Mouse (Mus musculus) forebrain, postnatal 0 days (tissue): ENCODE measurements around the gene Pus7. TPM values are rescaled to one million over a fixed set of nuclear protein-coding genes. Genes with fewer than 3 reads are reported as not detected.
"Not testable (repeated sequence)": the region's sequence is repeated elsewhere in the genome, so short reads cannot be mapped to it uniquely, and the experiment has no call there.

ENCODE experiments used
- ATAC-seq: fragments of 200-750 bp; cut with Nextera tagmentation; 2 replicates; pipeline ENCODE4 v1.8.0; 2017; ENCODE audit warnings: mild to moderate bottlenecking, moderate library complexity
- DNase-seq: peaks from one replicate; pipeline ENCODE4 v3.0.0-alpha.2; 2015
- H3K27ac ChIP-seq: fragments of 300-500 bp; sonication (generic); 2 replicates; pipeline ENCODE4 v1.5.1; 2014; ENCODE audit warnings: low read depth, mild to moderate bottlenecking, antibody characterized with exemption, low read length, moderate library complexity, mixed read lengths
- H3K27me3 ChIP-seq: fragments of 300-500 bp; sonication (generic); 2 replicates; pipeline ENCODE4 v1.6.1; 2014; ENCODE audit warnings: mild to moderate bottlenecking, low read length, mixed read lengths; ENCODE audit not compliant: insufficient read depth
- H3K36me3 ChIP-seq: fragments of 300-500 bp; sonication (generic); 2 replicates; pipeline ENCODE4 v1.6.1; 2014; ENCODE audit warnings: mild to moderate bottlenecking, moderate library complexity; ENCODE audit not compliant: insufficient read depth
- H3K4me1 ChIP-seq: fragments of 300-500 bp; sonication (generic); 2 replicates; pipeline ENCODE4 v1.6.1; 2014; ENCODE audit warnings: antibody characterized with exemption; ENCODE audit not compliant: insufficient read depth
- H3K4me2 ChIP-seq: fragments of 300-500 bp; sonication (generic); 2 replicates; pipeline ENCODE4 v1.6.1; 2014; ENCODE audit warnings: low read depth, mild to moderate bottlenecking, moderate library complexity
- H3K4me3 ChIP-seq: fragments of 300-500 bp; sonication (generic); 2 replicates; pipeline ENCODE4 v1.5.1; 2014; ENCODE audit warnings: low read depth, low read length, mixed read lengths
- H3K9ac ChIP-seq: fragments of 300-500 bp; sonication (generic); 2 replicates; pipeline ENCODE4 v1.6.1; 2014; ENCODE audit warnings: mild to moderate bottlenecking
- H3K9me3 ChIP-seq: fragments of 300-500 bp; sonication (generic); 2 replicates; pipeline ENCODE4 v1.6.1; 2016; ENCODE audit warnings: low read length
- CTCF ChIP-seq: sonication (generic); IDR thresholded peaks from 2 replicates; pipeline ENCODE4 v1.5.1; 2016; ENCODE audit warnings: antibody characterized with exemption, control low read depth, low read depth
- whole genome bisulfite sequencing: fragments of 180-500 bp; shearing (Covaris S2); extraction: QIAGEN DNeasy Blood & Tissue Kit; methylation state at CpG from one replicate; pipeline ENCODE4 v1.1.7; 2014; 5-methylcytosine and 5-hydroxymethylcytosine counted together
- polyA plus RNA-seq: library from polyadenylated mRNA; unstranded; fragments of >200 nt; fragmentation: Nextera tagmentation; extraction: Ambion mirVana; gene quantifications from 2 replicates; pipeline ENCODE4 v1.2.1, GENCODE M21; 2015
- total RNA-seq: library from RNA; depleted of rRNA; stranded (reverse); fragments of >200 nt; gene quantifications from 2 replicates; pipeline ENCODE4 v1.2.3, GENCODE M21; 2014

Pus7 gene
- total and polyA plus RNA-seq, 2 experiments from 2014 or later: 15.5 to 18.9 TPM

- Histone ChIP-seq H3K4me1 (no peaks in the 10 kb centered on the region), H3K4me2 (no peak overlapping the region), H3K9me3 (no peaks in the 10 kb centered on the region), H3K27me3 (no peaks in the 10 kb centered on the region), H3K4me3 (no peak overlapping the region), H3K9ac (no peak overlapping the region), H3K27ac (no peak overlapping the region), H3K36me3 (no peaks in the 10 kb centered on the region)
- ATAC-seq (no peak), DNase-seq (no peak)
- WGBS: 59% methylated on average over 1 of the region's 1 CpGs
- TF ChIP-seq CTCF: no peak
Observed at GRCm38 (mm10) chr5:23718182-23718534, 65.4 kb downstream of the Pus7 start.

- Histone ChIP-seq H3K4me1 (no peaks in the 10 kb centered on the region), H3K9ac (no peak overlapping the region), H3K36me3 (no peaks in the 10 kb centered on the region), H3K9me3 (no peaks in the 10 kb centered on the region), H3K4me2 (no peak overlapping the region), H3K27ac (no peak overlapping the region), H3K4me3 (no peak overlapping the region), H3K27me3 (no peaks in the 10 kb centered on the region)
- 82% methylated on average over 3 of the region's 3 CpGs for WGBS
- ATAC-seq (no peak), DNase-seq (no peak)
- TF ChIP-seq CTCF: no peak
Observed at GRCm38 (mm10) chr5:23717469-23718181, 65.9 kb downstream of the Pus7 start.

GRCm38 (mm10) chr5:23713401-23714335 lies 69.8 kb downstream of the Pus7 start:
- no peaks in the 10 kb centered on the region for H3K36me3 ChIP-seq

GRCm38 (mm10) chr5:23712130-23713001 lies 71.1 kb downstream of the Pus7 start:
- Histone ChIP-seq H3K36me3 (no peaks in the 10 kb centered on the region), H3K27ac (0 out of 2 replicates have a peak overlapping the region, but pooled peaks have one; percentile 1), H3K4me1 (no peaks in the 10 kb centered on the region), H3K9me3 (no peaks in the 10 kb centered on the region), H3K9ac (peak overlapping the region; percentile 72), H3K27me3 (no peaks in the 10 kb centered on the region), H3K4me2 (peak overlapping the region; percentile 84), H3K4me3 (peak overlapping the region; percentile 62)
- peak; percentile 44 for DNase-seq
- peak; percentile 95 for ATAC-seq
- TF ChIP-seq CTCF: peak; percentile 45
- 4% methylated on average over 60 of the region's 60 CpGs for WGBS

More at GRCm38 (mm10) chr5:23713401-23714335, 69.8 kb downstream of the Pus7 start:
- H3K9ac ChIP-seq: no peak overlapping the region
- ATAC-seq (no peak), DNase-seq (no peak)
- no peak overlapping the region for H3K4me2 ChIP-seq
- no peaks in the 10 kb centered on the region for H3K4me1 ChIP-seq
- no peak overlapping the region for H3K4me3 ChIP-seq
- no peak for TF ChIP-seq CTCF
- no peak overlapping the region for H3K27ac ChIP-seq
- H3K27me3 ChIP-seq: no peaks in the 10 kb centered on the region
- H3K9me3 ChIP-seq: no peaks in the 10 kb centered on the region
- WGBS: 91% methylated on average over 8 of the region's 8 CpGs

- ATAC-seq (peak; percentile 66; the same call in 1 of the 2 replicates), DNase-seq (peak; percentile 64)
- Histone ChIP-seq H3K4me2 (peak overlapping the region; percentile 84), H3K9ac (peak overlapping the region; percentile 72), H3K4me3 (peak overlapping the region; percentile 62), H3K27ac (0 out of 2 replicates have a peak overlapping the region, but pooled peaks have one; percentile 1)
- H3K36me3 ChIP-seq, H3K9me3 ChIP-seq, H3K4me1 ChIP-seq, H3K27me3 ChIP-seq: not testable (repeated sequence)
- WGBS: 33% methylated on average over 6 of the region's 6 CpGs
- peak; percentile 64 for TF ChIP-seq CTCF
Observed at GRCm38 (mm10) chr5:23711671-23712129, 71.8 kb downstream of the Pus7 start.

- H3K27ac ChIP-seq: no peak overlapping the region
- H3K4me3 ChIP-seq: no peak overlapping the region
- no peak overlapping the region for H3K4me2 ChIP-seq
- no peaks in the 10 kb centered on the region for H3K9me3 ChIP-seq
- no peaks in the 10 kb centered on the region for H3K27me3 ChIP-seq
- no peaks in the 10 kb centered on the region for H3K4me1 ChIP-seq
- no peak overlapping the region for H3K9ac ChIP-seq
- ATAC-seq (no peak), DNase-seq (no peak)
- 94% methylated on average over 4 of the region's 4 CpGs for WGBS
- H3K36me3 ChIP-seq: no peaks in the 10 kb centered on the region
- TF ChIP-seq CTCF: no peak
Observed at GRCm38 (mm10) chr5:23711244-23711643, 72.3 kb downstream of the Pus7 start.
